Mouse (Mus musculus): ENCODE data around the gene Tomm40l. TPM values are rescaled to one million over a fixed set of nuclear protein-coding genes. Genes with fewer than 3 reads are reported as not detected.

Gene Tomm40l
- polyA plus RNA-seq, 1 experiment from 2014 or later: 27.2 TPM

DNA sequence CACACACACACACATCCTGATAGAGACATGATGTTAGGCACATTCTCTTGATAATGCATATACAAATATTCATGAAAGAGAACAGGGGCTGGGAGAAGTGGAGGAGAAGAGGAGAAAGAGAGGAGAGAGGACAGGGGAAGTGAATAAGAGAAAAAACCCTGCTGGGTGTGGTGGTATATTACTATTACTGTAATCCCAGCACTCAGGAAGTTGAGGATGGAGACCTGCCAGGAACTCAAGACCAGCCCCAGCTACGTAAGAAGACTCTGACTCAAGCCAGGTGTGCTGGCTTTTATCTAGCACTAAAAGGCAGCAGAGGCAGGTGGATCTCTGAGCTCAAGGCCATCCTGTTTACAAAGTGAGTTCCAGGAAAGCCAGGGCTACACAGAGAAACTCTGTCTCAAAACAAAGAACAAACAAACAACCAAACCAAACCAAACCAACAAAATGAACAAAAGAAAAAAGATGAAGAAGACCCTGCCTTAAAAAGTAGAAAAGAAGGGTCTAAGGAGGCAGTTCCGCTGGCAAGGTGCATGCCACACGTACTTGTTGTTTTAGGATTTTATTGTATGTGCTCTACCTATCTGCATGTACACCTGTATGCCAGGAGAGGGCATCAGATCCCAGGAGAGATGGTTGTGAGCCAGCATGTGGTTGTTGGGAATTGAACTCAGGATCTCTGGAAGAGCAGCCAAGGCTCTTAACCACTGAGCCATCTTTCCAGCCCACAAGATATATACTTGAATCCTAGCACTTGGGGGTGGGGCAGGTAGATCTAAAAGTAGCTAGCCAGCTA lies 41.5 kb upstream of the Tomm40l start:
- H3K27ac ChIP-seq (ENCODE audit: low read depth): peak overlapping the region; percentile 75
- H3K36me3 ChIP-seq (ENCODE audit: control insufficient read depth, insufficient read depth, low read length): no peaks in the 10 kb centered on the region
- no peak for ATAC-seq (replicated peaks; ENCODE audit: low FRiP score, low TSS enrichment, low read depth)
- H3K4me3 ChIP-seq (ENCODE audit: low read depth, low read length): no peak overlapping the region
- H3K27me3 ChIP-seq (replicated peaks; ENCODE audit: control insufficient read depth, insufficient read depth, low read length): no peaks in the 10 kb centered on the region
- no peak overlapping the region for H3K9ac ChIP-seq (ENCODE audit: low read length)
- no peaks in the 10 kb centered on the region for H3K9me3 ChIP-seq (ENCODE audit: control insufficient read depth, low read length)
- WGBS: 72% methylated on average over 3 of the region's 3 CpGs
- no peak for DNase-seq (ENCODE audit: low spot score)
- H3K4me1 ChIP-seq (replicated peaks; ENCODE audit: control insufficient read depth, insufficient read depth, low read length): peaks cover 9% of the 10 kb centered on the region
- H3K4me2 ChIP-seq (ENCODE audit: low read length): peak overlapping the region; percentile 49; the same call in 1 of the 2 replicates

DNA sequence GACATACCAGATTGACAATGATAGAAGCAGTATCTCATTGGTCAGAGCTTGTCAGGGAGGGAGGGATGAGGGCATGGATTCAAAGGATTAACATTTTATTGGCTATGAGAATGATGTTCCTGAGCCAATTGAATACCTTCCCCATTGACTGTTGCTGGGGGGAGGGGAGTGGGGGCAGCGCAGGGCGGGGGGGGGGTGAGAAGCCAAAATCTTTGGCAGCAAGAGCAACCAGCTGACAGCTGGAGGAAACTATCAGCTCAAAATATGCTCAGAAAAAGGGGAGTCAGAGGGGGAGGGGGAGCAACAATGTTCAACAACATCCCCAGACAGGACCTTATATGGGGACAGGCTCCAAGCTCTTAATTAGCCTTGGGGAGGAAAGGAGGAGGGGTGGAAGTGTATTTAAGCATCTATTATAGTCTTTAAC lies 40.9 kb upstream of the Tomm40l start:
- peak; percentile 64 for DNase-seq (ENCODE audit: low spot score)
- Histone ChIP-seq H3K27me3 (replicated peaks; ENCODE audit: control insufficient read depth, insufficient read depth, low read length) (no peaks in the 10 kb centered on the region), H3K9ac (ENCODE audit: low read length) (no peak overlapping the region), H3K4me2 (ENCODE audit: low read length) (peak overlapping the region; percentile 49; the same call in 1 of the 2 replicates), H3K36me3 (ENCODE audit: control insufficient read depth, insufficient read depth, low read length) (no peaks in the 10 kb centered on the region), H3K4me1 (replicated peaks; ENCODE audit: control insufficient read depth, insufficient read depth, low read length) (peaks cover 9% of the 10 kb centered on the region), H3K9me3 (ENCODE audit: control insufficient read depth, low read length) (no peaks in the 10 kb centered on the region), H3K27ac (ENCODE audit: low read depth) (peak overlapping the region; percentile 75), H3K4me3 (ENCODE audit: low read depth, low read length) (0 out of 2 replicates have a peak overlapping the region, but pooled peaks have one; percentile 18)
- ATAC-seq (replicated peaks; ENCODE audit: low FRiP score, low TSS enrichment, low read depth): peak; percentile 83
- WGBS: 7% methylated on average over 2 of the region's 2 CpGs

DNA sequence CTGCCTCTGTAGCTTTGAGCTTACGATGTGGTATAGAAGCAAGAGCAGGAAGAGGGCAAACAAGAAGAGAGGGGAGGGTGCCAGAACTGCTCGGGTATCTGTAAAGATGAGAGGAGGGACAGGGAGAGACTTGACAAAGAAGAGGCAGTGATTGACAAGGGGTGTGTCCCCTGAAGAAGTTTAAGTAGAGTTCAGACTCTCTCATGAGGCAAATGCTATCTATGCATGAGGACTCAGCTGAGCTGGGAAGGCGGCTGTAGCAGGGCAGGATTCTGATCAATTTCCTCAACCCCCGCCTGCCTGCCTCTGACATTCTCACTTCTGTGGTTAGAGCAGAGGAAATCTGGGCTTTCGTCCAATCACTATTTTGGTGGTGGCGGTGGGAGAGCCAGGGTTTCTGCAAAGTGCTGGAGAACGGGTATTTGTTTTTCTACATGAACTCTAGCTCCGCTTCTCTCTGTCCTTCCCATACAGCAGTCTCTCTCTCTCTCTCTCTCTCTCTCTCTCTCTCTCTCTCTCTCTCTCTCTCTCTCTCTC lies 40.3 kb upstream of the Tomm40l start:
- ATAC-seq (replicated peaks; ENCODE audit: low FRiP score, low TSS enrichment, low read depth) (peak; percentile 73), DNase-seq (ENCODE audit: low spot score) (peak; percentile 75)
- Histone ChIP-seq H3K9ac (ENCODE audit: low read length) (peak overlapping the region; percentile 39; the same call in 1 of the 2 replicates), H3K27ac (ENCODE audit: low read depth) (peak overlapping the region; percentile 75), H3K27me3 (replicated peaks; ENCODE audit: control insufficient read depth, insufficient read depth, low read length) (no peaks in the 10 kb centered on the region), H3K4me2 (ENCODE audit: low read length) (peak overlapping the region; percentile 49), H3K9me3 (ENCODE audit: control insufficient read depth, low read length) (no peaks in the 10 kb centered on the region), H3K4me3 (ENCODE audit: low read depth, low read length) (peak overlapping the region; percentile 18), H3K36me3 (ENCODE audit: control insufficient read depth, insufficient read depth, low read length) (no peaks in the 10 kb centered on the region), H3K4me1 (replicated peaks; ENCODE audit: control insufficient read depth, insufficient read depth, low read length) (peaks cover 9% of the 10 kb centered on the region)
- 2% methylated on average over 8 of the region's 8 CpGs for WGBS

DNA sequence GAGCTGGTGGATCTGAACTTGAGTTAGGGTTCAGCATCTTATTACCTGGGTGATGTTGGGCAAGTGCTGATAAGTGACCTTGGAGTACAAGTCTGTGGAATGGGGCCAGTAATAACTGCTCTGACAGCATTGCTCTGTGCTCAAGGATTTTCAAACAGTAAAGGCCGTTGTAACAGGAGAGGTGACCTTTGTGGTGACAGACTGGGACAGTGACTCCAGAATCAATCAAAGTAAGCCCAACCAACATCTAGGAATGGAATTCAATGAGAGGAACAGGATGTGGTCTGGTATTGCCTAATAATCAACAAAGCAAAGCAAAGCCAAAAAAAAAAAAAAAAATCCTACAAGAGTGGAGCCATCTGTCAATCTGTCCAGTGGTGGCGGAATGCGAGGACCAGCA lies 38.0 kb upstream of the Tomm40l start:
- no peaks in the 10 kb centered on the region for H3K9me3 ChIP-seq (ENCODE audit: control insufficient read depth, low read length)
- H3K9ac ChIP-seq (ENCODE audit: low read length): no peak overlapping the region
- H3K27me3 ChIP-seq (replicated peaks; ENCODE audit: control insufficient read depth, insufficient read depth, low read length): no peaks in the 10 kb centered on the region
- DNase-seq (ENCODE audit: low spot score) (no peak), ATAC-seq (replicated peaks; ENCODE audit: low FRiP score, low TSS enrichment, low read depth) (no peak)
- no peak overlapping the region for H3K4me3 ChIP-seq (ENCODE audit: low read depth, low read length)
- 60% methylated on average over 3 of the region's 3 CpGs for WGBS
- no peak overlapping the region for H3K4me2 ChIP-seq (ENCODE audit: low read length)
- peaks cover 6% of the 10 kb centered on the region; the same call in 1 of the 2 replicates for H3K36me3 ChIP-seq (ENCODE audit: control insufficient read depth, insufficient read depth, low read length)
- peaks cover 9% of the 10 kb centered on the region for H3K4me1 ChIP-seq (replicated peaks; ENCODE audit: control insufficient read depth, insufficient read depth, low read length)
- H3K27ac ChIP-seq (ENCODE audit: low read depth): no peak overlapping the region

DNA sequence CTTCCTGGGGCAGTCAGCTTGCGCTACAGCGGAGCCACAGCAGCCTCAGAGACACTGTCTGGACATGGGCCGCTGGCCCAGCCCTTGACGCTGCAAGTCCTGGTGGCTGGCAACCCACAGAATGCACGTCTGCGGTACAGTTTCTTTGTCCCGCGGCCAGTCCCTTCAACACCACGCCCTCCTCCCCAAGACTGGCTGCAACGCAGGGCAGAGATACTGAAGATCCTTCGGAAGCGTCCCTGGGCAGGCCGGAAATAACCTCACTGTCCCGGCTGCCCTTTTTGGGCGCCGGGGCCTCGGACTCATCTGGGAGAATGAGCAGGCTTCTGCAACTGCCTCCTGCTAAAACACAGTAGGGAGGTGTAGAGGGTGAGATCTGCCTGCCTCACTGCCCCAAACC lies 36.6 kb upstream of the Tomm40l start:
- H3K9me3 ChIP-seq (ENCODE audit: control insufficient read depth, low read length): no peaks in the 10 kb centered on the region
- H3K4me2 ChIP-seq (ENCODE audit: low read length): no peak overlapping the region
- H3K27me3 ChIP-seq (replicated peaks; ENCODE audit: control insufficient read depth, insufficient read depth, low read length): no peaks in the 10 kb centered on the region
- 82% methylated on average over 17 of the region's 17 CpGs for WGBS
- H3K4me3 ChIP-seq (ENCODE audit: low read depth, low read length): no peak overlapping the region
- ATAC-seq (replicated peaks; ENCODE audit: low FRiP score, low TSS enrichment, low read depth): no peak
- H3K4me1 ChIP-seq (replicated peaks; ENCODE audit: control insufficient read depth, insufficient read depth, low read length): peaks cover 9% of the 10 kb centered on the region
- no peak overlapping the region for H3K27ac ChIP-seq (ENCODE audit: low read depth)
- peaks cover 6% of the 10 kb centered on the region; the same call in 1 of the 2 replicates for H3K36me3 ChIP-seq (ENCODE audit: control insufficient read depth, insufficient read depth, low read length)
- no peak overlapping the region for H3K9ac ChIP-seq (ENCODE audit: low read length)
- DNase-seq (ENCODE audit: low spot score): no peak

DNA sequence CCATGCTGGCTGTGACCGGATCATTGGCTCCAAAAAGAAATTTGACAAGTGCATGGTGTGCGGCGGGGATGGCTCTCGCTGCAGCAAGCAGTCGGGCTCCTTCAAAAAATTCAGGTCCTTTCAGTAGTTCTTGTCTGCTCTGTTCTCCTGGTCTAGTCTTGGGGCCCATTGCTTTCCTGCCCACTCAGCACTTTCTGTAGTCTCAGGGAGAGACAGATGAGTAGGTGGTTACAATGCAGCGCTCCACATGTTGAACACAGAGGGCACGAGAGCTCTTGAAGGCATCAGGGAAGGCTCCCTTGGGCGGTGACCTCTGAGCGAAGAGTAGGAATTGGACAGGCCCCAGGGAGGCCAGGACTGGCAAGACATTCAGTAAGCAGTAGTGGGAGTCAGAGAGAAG lies 35.5 kb upstream of the Tomm40l start:
- H3K4me1 ChIP-seq (replicated peaks; ENCODE audit: control insufficient read depth, insufficient read depth, low read length): peaks cover 9% of the 10 kb centered on the region
- no peak overlapping the region for H3K4me3 ChIP-seq (ENCODE audit: low read depth, low read length)
- no peak overlapping the region for H3K27ac ChIP-seq (ENCODE audit: low read depth)
- DNase-seq (ENCODE audit: low spot score): no peak
- peaks cover 6% of the 10 kb centered on the region; the same call in 1 of the 2 replicates for H3K36me3 ChIP-seq (ENCODE audit: control insufficient read depth, insufficient read depth, low read length)
- no peak for ATAC-seq (replicated peaks; ENCODE audit: low FRiP score, low TSS enrichment, low read depth)
- H3K4me2 ChIP-seq (ENCODE audit: low read length): no peak overlapping the region
- WGBS: 86% methylated on average over 9 of the region's 9 CpGs
- no peaks in the 10 kb centered on the region for H3K9me3 ChIP-seq (ENCODE audit: control insufficient read depth, low read length)
- H3K9ac ChIP-seq (ENCODE audit: low read length): no peak overlapping the region
- no peaks in the 10 kb centered on the region for H3K27me3 ChIP-seq (replicated peaks; ENCODE audit: control insufficient read depth, insufficient read depth, low read length)

DNA sequence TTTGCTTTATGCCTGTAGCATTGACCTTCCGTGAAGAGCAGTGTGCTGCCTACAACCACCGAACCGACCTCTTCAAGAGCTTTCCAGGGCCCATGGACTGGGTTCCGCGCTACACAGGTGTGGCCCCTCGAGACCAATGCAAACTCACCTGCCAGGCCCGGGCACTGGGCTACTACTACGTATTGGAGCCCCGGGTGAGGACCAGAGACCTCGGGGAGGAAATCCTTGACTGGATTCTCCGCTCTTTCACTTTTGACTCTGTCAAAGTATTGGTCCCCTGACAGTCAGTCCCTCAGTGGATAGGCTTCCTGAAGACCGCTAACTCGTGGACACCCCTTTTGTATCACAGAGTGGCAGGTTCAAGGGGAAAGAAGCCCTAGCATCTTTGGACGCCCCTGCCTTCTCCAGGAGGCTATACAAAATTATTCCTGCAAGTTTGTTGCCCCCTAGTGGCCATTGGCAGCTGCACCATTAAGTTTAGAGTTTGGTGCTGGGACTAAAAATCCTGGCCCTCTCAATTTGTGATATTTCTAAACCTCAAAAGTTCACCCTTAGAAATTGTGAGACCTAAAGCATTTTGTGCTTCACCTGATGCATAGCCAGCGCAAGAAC lies 34.7 kb upstream of the Tomm40l start:
- Histone ChIP-seq H3K27ac (ENCODE audit: low read depth) (no peak overlapping the region), H3K9me3 (ENCODE audit: control insufficient read depth, low read length) (no peaks in the 10 kb centered on the region), H3K36me3 (ENCODE audit: control insufficient read depth, insufficient read depth, low read length) (peaks cover 6% of the 10 kb centered on the region; the same call in 1 of the 2 replicates), H3K4me3 (ENCODE audit: low read depth, low read length) (no peak overlapping the region), H3K4me1 (replicated peaks; ENCODE audit: control insufficient read depth, insufficient read depth, low read length) (peaks cover 5% of the 10 kb centered on the region), H3K27me3 (replicated peaks; ENCODE audit: control insufficient read depth, insufficient read depth, low read length) (no peaks in the 10 kb centered on the region), H3K9ac (ENCODE audit: low read length) (no peak overlapping the region), H3K4me2 (ENCODE audit: low read length) (no peak overlapping the region)
- no peak for ATAC-seq (replicated peaks; ENCODE audit: low FRiP score, low TSS enrichment, low read depth)
- 64% methylated on average over 15 of the region's 15 CpGs for WGBS
- peak; percentile 79 for DNase-seq (ENCODE audit: low spot score)

DNA sequence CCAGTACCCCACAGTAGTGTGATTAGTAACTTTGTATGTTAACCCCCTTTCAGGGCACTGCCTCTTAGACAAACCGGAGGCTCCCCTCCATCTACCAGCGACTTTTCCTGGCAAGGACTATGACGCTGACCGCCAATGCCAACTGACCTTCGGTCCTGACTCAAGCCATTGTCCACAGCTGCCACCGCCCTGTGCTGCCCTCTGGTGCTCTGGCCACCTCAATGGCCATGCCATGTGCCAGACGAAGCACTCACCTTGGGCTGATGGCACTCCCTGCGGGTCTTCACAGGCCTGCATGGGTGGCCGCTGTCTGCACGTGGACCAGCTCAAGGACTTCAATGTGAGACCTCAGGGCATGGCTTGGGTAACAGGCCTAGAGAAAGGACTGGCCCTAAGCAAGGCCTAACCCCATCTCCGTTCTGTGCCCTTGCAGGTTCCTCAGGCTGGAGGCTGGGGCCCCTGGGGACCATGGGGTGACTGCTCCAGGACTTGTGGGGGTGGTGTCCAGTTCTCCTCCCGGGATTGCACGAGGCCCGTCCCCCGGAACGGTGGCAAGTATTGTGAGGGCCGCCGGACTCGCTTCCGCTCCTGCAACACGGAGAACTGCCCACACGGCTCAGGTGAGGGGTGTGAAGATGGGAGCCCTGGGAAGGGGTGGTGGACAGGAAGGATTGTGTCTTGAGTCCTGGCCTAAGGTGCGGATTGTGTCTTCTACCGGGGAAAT lies 33.9 kb upstream of the Tomm40l start:
- no peak for DNase-seq (ENCODE audit: low spot score)
- Histone ChIP-seq H3K27me3 (replicated peaks; ENCODE audit: control insufficient read depth, insufficient read depth, low read length) (no peaks in the 10 kb centered on the region), H3K9me3 (ENCODE audit: control insufficient read depth, low read length) (no peaks in the 10 kb centered on the region), H3K4me3 (ENCODE audit: low read depth, low read length) (no peak overlapping the region), H3K36me3 (ENCODE audit: control insufficient read depth, insufficient read depth, low read length) (peaks cover 6% of the 10 kb centered on the region; the same call in 1 of the 2 replicates), H3K4me2 (ENCODE audit: low read length) (no peak overlapping the region), H3K4me1 (replicated peaks; ENCODE audit: control insufficient read depth, insufficient read depth, low read length) (peaks cover 8% of the 10 kb centered on the region), H3K27ac (ENCODE audit: low read depth) (no peak overlapping the region), H3K9ac (ENCODE audit: low read length) (no peak overlapping the region)
- 89% methylated on average over 24 of the region's 24 CpGs for WGBS
- no peak for ATAC-seq (replicated peaks; ENCODE audit: low FRiP score, low TSS enrichment, low read depth)
